Mouse (Mus musculus) cortical plate, adult 2 months (tissue): Measurements from ENCODE around the gene Prr14l. TPM values are rescaled to one million over a fixed set of nuclear protein-coding genes. Genes with fewer than 3 reads are reported as not detected.
"Not testable (repeated sequence)": the region's sequence is repeated elsewhere in the genome, so short reads cannot be mapped to it uniquely, and the experiment has no call there.

Experiments
- H3K27ac ChIP-seq: fragments of 200-500 bp; 2 replicates; pipeline ENCODE4 v1.5.1; 2012; ENCODE audit warnings: low read length, control low read depth, inconsistent platforms; ENCODE audit not compliant: insufficient read depth
- H3K4me1 ChIP-seq: fragments of 200-500 bp; 2 replicates; pipeline ENCODE4 v1.6.1; 2011; ENCODE audit warnings: low read length; ENCODE audit not compliant: control insufficient read depth, insufficient read depth
- H3K4me3 ChIP-seq: fragments of 200-500 bp; 2 replicates; pipeline ENCODE4 v1.5.1; 2011; ENCODE audit warnings: mild to moderate bottlenecking, low read length, control low read depth; ENCODE audit not compliant: insufficient read depth
- CTCF ChIP-seq: fragments of 200-500 bp; IDR thresholded peaks from 2 replicates; pipeline ENCODE4 v1.5.1; 2011; ENCODE audit warnings: mild to moderate bottlenecking, control low read depth, low read length; ENCODE audit not compliant: insufficient read depth; ENCODE audit errors: extremely low read depth
- POLR2A ChIP-seq: fragments of 200-500 bp; IDR thresholded peaks from 2 replicates; pipeline ENCODE4 v1.6.1; 2011; ENCODE audit warnings: mild to moderate bottlenecking, low read length, control low read depth; ENCODE audit not compliant: insufficient read depth; ENCODE audit errors: extremely low read depth
- polyA plus RNA-seq: library from polyadenylated mRNA; depleted of rRNA; stranded (reverse); fragments of >200 nt; gene quantifications from 2 replicates; pipeline ENCODE4 v1.2.3, GENCODE M21; 2012

Gene Prr14l
- polyA plus RNA-seq, 1 experiment: 16.0 TPM

DNA sequence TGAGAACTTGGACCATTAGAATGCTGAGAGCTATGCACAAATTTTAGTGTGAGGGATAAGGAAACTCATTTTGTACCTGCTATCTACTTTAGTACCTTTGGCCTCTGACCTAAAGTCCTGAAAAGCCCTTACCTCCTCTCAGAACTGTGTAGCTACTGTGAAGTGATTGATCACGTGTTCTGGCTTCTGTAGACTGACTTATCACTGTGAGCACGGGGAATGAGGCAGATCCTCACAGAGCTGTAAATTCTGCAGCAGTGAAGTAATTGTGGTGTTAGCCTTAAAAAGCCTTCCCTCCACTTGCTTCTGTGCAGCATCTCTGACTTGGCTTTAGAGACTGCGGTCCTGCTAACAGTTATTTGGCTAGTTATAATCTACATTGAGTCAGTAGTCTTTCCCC is 93.3 kb downstream of the Prr14l start:
- TF ChIP-seq CTCF: no peak
- no peak for TF ChIP-seq POLR2A
- Histone ChIP-seq H3K4me3 (no peak overlapping the region), H3K27ac (no peak overlapping the region), H3K4me1 (peaks cover 2% of the 10 kb centered on the region; the same call in 1 of the 2 replicates)

DNA sequence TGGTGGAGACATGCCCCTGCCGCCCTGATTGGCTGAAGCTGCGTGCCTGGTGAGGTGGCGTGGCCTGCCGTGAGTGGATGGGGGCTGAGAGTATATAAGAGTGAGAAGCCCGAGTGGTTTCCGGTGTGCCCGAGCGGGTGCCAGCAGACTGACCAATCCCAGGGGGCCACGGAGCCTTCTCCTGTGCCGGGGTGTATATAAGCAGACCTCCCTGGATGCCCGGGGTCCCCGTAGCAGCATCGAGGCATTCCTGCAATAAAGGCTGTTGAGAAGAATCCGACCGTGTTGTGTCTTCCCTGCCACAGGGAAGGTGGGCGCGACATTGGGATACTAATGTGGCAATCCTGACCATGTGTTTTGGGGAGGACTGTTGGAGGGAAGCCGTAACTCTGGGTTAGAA is 93.7 kb downstream of the Prr14l start:
- not testable (repeated sequence) for H3K4me3 ChIP-seq, H3K27ac ChIP-seq, H3K4me1 ChIP-seq

DNA sequence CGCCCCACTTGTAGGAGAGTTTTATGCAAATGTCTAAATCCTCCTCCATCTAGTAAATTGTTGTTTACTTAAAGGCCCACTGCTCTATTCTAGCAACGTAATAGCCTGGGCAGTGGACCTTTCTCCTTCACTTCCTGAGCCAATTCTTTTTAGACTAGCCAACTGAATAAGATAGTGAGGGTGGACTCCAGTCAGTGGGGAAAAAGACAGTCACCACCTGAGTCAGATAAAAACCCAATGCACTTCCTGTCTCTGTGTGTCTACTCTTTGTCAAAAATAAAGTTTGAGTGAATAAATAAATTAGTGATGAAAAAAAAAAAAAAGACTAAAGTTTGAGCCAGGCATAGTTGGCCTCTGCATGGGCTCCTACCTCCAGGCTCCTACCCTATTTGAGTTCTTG is 94.4 kb downstream of the Prr14l start:
- no peak overlapping the region for H3K4me3 ChIP-seq
- H3K4me1 ChIP-seq: peaks cover 2% of the 10 kb centered on the region; the same call in 1 of the 2 replicates
- H3K27ac ChIP-seq: no peak overlapping the region
- TF ChIP-seq CTCF (no peak), POLR2A (no peak)

DNA sequence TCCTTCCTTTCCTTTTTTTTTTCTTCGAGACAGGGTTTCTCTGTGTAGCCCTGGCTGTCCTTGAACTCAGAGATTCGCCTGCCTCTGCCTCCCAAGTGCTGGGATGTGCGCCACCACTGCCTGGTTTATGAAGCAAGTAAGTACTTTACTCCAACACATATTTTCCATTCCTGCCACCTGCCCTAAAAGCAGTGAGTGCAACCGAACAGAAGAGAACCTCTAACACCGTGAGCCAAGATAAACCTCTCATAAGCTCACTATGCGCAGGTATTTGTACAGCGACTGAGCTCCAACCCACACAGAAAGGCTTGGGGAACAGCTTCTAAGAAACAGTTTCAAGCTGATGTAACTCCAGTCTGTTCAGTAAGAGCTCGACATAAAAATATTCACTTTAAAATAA is 97.9 kb downstream of the Prr14l start:
- Histone ChIP-seq H3K4me3 (no peak overlapping the region), H3K4me1 (peaks cover 4% of the 10 kb centered on the region; the same call in 1 of the 2 replicates), H3K27ac (no peak overlapping the region)
- no peak for TF ChIP-seq POLR2A
- TF ChIP-seq CTCF: no peak

DNA sequence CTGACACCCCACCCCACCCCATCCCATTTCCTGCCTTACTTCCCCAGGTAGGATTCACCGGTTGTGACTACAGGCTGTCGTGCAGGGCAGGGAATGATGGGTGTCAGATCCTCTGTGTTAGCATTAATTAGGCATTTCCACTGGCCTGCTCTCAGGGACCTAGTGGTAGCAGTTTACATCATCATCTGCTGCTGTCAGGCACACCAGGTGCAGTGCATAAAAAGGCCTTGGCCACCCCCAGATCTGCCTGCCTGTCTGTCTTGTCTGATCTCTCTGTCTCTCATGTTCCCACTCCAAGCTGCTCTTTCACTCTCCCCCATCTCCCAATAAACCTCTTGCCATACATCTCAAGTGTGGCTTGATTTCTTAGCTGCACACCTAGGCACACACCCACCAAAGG is 102.3 kb downstream of the Prr14l start:
- no peak for TF ChIP-seq CTCF
- TF ChIP-seq POLR2A: no peak
- Histone ChIP-seq H3K4me3 (no peak overlapping the region), H3K4me1 (peaks cover 2% of the 10 kb centered on the region; the same call in 1 of the 2 replicates), H3K27ac (no peak overlapping the region)

DNA sequence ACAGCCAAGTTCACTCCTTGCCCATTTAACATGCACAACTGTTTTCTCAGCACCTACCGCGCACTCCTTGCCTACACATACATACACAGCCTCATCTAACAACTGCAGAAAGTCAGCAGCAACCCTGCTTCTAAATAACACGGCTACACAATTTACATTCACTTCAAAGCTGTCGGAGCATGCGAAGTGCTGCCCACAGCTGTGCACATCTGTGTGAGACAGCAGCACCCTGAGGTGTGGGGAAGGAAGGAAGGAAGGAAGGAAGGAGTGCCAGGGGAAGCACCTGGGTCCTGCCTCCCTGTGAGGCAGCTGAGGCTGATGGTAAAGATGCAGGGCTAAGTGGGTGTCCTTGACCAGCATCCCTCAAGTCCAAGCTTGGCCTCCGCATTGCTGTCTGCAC is 105.1 kb downstream of the Prr14l start:
- TF ChIP-seq POLR2A (no peak), CTCF (no peak)
- Histone ChIP-seq H3K4me3 (no peak overlapping the region), H3K4me1 (peaks cover 3% of the 10 kb centered on the region; the same call in 1 of the 2 replicates), H3K27ac (no peak overlapping the region)

DNA sequence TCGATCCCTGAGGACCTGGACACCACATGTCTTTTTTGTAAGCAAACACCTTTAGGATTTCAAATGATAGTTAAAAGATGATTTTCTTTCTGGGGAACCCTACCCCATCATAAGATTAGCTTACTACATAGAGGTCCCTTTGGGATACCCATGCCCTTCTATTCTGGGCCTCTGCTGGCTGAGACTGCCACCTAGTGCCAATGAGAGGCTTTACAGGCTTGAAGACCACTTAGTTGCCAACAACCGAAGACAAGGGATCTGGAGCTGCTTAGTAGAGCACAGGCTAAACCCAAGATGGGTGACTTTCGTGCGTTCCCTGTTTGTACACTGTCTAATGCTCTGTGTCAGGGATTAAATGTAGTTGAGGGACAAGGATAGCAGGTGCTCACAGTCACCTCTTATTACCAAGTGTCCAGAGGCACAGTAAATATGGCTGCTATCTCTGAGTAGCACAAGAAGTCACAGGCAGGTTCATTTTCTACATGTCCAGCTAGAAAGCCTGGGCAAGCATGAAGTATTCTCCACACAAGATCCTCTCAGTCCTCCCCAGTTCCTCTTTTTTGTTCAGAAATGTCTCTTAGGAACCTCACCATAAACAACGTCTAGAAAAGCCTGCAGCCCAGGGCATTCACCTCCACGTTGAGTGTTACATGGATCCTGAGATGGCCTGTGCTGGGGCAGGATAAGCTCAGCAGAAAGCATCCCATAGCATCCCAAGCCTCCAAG is 106.2 kb downstream of the Prr14l start:
- TF ChIP-seq CTCF (peak; percentile 88), POLR2A (no peak)
- H3K27ac ChIP-seq: no peak overlapping the region

DNA sequence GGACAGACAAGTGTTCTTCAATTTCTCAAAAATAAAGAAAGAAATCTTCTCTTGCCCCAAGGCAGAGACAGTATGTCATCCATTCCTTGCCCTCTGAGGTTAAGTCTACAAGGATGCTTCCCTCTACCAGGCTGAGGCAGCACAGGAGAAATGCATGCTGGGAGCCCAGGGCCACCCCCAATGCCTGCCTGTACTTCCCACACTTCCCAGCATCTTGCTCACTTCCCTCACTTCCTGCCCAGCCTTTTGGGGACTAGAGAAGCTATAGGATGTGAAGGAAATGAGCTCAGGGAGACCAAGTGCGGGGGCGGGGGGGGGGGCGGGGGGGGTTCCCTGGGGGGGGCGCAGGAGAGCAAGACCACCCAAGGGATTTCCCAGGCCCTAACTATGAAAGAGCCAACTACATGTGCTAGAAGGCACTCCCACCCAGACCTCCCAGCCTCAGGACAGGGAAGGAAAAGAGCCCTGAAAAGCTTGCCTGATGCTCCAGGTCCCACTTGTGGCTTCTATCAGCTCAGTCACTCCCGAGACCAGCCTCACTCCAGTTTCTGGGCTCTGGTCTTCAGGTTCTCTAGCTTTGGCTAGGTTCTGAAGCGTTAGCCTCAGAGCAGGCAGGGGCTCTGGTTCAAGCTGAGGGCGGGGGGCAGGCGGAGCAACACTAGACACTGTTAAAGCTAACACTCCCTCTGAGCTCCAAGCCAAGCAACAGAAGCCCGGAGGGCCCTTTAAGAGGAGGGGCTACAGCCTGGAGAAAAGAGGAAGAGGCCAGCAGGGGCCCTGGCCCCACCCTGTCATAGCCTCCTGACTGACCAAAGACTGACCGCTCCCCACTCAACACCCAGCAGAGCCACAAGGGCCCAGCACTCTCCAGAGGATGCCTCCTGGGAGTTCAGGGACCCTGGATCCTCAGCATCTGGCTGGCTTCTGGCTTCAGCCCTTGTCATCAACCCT is 108.1 kb downstream of the Prr14l start:
- Histone ChIP-seq H3K4me3 (peak overlapping the region; percentile 30), H3K4me1 (peaks cover 6% of the 10 kb centered on the region), H3K27ac (peak overlapping the region; percentile 57)
- TF ChIP-seq POLR2A (no peak), CTCF (no peak)

More for the DNA sequence above, 106.2 kb downstream of the Prr14l start:
- H3K4me1 ChIP-seq: peaks cover 3% of the 10 kb centered on the region; the same call in 1 of the 2 replicates
- no peak overlapping the region for H3K4me3 ChIP-seq

DNA sequence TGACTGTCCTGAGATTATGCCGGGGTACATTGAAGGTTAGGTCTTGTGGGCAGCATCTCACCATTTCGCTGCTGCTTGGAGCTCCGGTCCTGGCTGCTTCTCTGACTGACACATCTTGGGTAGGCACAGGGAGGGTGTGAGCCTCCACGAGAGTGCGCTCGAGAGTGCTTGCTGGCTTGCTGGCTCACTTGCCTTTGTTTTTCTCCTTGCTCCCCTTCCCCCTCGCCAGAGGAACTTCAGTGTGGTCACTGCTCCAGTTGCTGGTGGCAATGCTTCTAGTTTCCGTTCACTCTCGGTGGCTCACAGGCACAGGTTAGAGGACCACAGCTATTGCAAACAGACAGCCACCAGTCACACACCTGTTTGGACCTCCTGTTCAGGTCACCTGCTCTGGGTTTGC is 111.9 kb downstream of the Prr14l start:
- Histone ChIP-seq H3K27ac (peak overlapping the region; percentile 71), H3K4me3 (peak overlapping the region; percentile 6; the same call in 1 of the 2 replicates), H3K4me1 (peaks cover 10% of the 10 kb centered on the region)
- peak; percentile 76; the same call in 1 of the 2 replicates for TF ChIP-seq POLR2A
- peak; percentile 65 for TF ChIP-seq CTCF
